Mouse (Mus musculus) limb, embryonic 15.5 days (tissue): ENCODE data around the gene Jsrp1. TPM values are rescaled to one million over a fixed set of nuclear protein-coding genes. Genes with fewer than 3 reads are reported as not detected.
A peak's percentile ranks its signal among the peaks of the same experiment; 100 is the strongest.
"Not testable (repeated sequence)": the region's sequence is repeated elsewhere in the genome, so short reads cannot be mapped to it uniquely, and the experiment has no call there.

Experiments
- ATAC-seq: fragments of 200-750 bp; cut with Nextera tagmentation; 2 replicates; pipeline ENCODE4 v1.8.0; 2017; ENCODE audit warnings: low read depth, moderate TSS enrichment; ENCODE audit not compliant: insufficient number of reproducible peaks, low FRiP score, low TSS enrichment
- H3K27ac ChIP-seq: fragments of 300-500 bp; sonication (generic); 2 replicates; pipeline ENCODE4 v1.5.1; 2015; ENCODE audit warnings: moderate library complexity, mild to moderate bottlenecking, inconsistent platforms
- H3K27me3 ChIP-seq: fragments of 300-500 bp; sonication (generic); 2 replicates; pipeline ENCODE4 v1.6.1; 2015; ENCODE audit warnings: inconsistent platforms
- H3K36me3 ChIP-seq: fragments of 300-500 bp; sonication (generic); 2 replicates; pipeline ENCODE4 v1.6.1; 2015; ENCODE audit warnings: inconsistent platforms
- H3K4me1 ChIP-seq: fragments of 300-500 bp; sonication (generic); 2 replicates; pipeline ENCODE4 v1.6.1; 2015; ENCODE audit warnings: inconsistent platforms
- H3K4me2 ChIP-seq: fragments of 300-500 bp; sonication (generic); 2 replicates; pipeline ENCODE4 v1.6.1; 2015; ENCODE audit warnings: mild to moderate bottlenecking, inconsistent platforms
- H3K4me3 ChIP-seq: fragments of 300-500 bp; sonication (generic); 2 replicates; pipeline ENCODE4 v1.5.1; 2015; ENCODE audit warnings: mild to moderate bottlenecking, inconsistent platforms
- H3K9ac ChIP-seq: fragments of 300-500 bp; sonication (generic); 2 replicates; pipeline ENCODE4 v1.6.1; 2015; ENCODE audit warnings: inconsistent platforms
- H3K9me3 ChIP-seq: fragments of 300-500 bp; sonication (generic); 2 replicates; pipeline ENCODE4 v1.6.1; 2016; ENCODE audit warnings: inconsistent platforms
- WGBS: fragments of 180-500 bp; shearing (Covaris S2); methylation state at CpG from one replicate; pipeline ENCODE4 v1.1.7; 2015; 5-methylcytosine and 5-hydroxymethylcytosine counted together
- polyA plus RNA-seq: library from polyadenylated mRNA; unstranded; fragments of >200 nt; fragmentation: Nextera tagmentation; extraction: Ambion mirVana; gene quantifications from 2 replicates; pipeline ENCODE4 v1.2.1, GENCODE M21; 2015

The Jsrp1 gene
- polyA plus RNA-seq, 1 experiment from 2014 or later: 7.5 TPM

GRCm38 (mm10) chr10:80829359-80830278 is 16.3 kb upstream of the Jsrp1 start:
- no peak for ATAC-seq
- Histone ChIP-seq H3K9ac (no peak overlapping the region), H3K4me2 (no peak overlapping the region), H3K36me3 (peaks cover 20% of the 10 kb centered on the region), H3K4me1 (peaks cover 37% of the 10 kb centered on the region), H3K9me3 (no peaks in the 10 kb centered on the region), H3K27ac (no peak overlapping the region), H3K4me3 (no peak overlapping the region), H3K27me3 (peaks cover 19% of the 10 kb centered on the region)
- 67% methylated on average over 1 of the region's 1 CpGs for WGBS

DNA sequence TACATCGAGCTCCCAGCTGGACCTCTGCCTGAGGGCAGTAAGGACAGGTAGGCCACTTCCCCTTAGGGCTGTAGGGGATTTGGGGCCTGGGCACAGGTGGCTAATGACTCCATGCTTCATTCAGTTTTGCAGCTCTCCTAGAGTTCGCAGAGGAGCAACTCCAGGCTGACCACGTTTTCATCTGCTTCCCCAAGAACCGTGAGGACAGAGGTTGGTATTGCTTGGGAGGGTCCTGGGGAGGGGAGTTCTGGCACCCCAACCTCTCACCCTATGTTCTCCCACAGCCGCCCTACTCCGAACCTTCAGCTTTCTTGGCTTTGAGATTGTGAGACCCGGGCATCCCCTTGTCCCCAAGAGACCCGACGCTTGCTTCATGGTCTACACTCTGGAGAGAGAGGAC is 15.3 kb upstream of the Jsrp1 start:
- 73% methylated on average over 9 of the region's 9 CpGs for WGBS
- H3K4me1 ChIP-seq: peaks cover 37% of the 10 kb centered on the region
- not testable (repeated sequence) for H3K9ac ChIP-seq, ATAC-seq, H3K9me3 ChIP-seq, H3K27me3 ChIP-seq, H3K27ac ChIP-seq
- H3K4me3 ChIP-seq: peak overlapping the region; percentile 74; the same call in 1 of the 2 replicates
- H3K36me3 ChIP-seq: peaks cover 20% of the 10 kb centered on the region
- H3K4me2 ChIP-seq: peak overlapping the region; percentile 91; the same call in 1 of the 2 replicates

DNA sequence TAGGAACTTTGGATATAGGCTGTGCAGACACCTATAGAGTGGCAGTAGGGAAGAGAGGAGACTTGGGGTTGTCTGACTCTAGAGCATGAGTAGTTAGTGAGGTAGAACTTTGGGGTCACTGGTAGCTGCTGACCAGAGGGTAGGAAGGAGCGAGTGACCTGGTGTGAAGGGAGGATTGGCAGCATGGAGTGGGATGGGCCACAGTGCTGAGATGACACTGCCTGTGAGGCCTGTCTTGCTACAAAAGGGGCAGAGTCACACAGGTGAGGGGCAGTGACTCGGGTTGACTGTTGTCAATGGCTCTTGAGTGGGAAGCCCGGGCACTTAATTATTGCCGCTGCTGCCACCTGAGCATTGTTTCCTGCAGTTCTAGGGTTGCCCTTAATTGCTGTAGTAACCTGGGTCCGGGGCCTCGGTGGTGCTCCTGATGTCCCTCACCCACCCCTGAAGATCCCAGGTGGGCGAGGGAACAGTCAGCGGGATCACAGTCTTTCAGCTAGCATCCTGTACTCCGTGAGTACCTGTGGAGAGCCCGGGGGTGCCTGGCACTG is 14.6 kb upstream of the Jsrp1 start:
- H3K36me3 ChIP-seq: peaks cover 20% of the 10 kb centered on the region
- H3K4me2 ChIP-seq: peak overlapping the region; percentile 91
- H3K9me3 ChIP-seq: no peaks in the 10 kb centered on the region
- peak overlapping the region; percentile 94; the same call in 1 of the 2 replicates for H3K9ac ChIP-seq
- no peak overlapping the region for H3K27ac ChIP-seq
- peak overlapping the region; percentile 74 for H3K4me3 ChIP-seq
- no peak for ATAC-seq
- H3K4me1 ChIP-seq: peaks cover 37% of the 10 kb centered on the region
- WGBS: 73% methylated on average over 10 of the region's 10 CpGs
- peaks cover 2% of the 10 kb centered on the region; the same call in 1 of the 2 replicates for H3K27me3 ChIP-seq

DNA sequence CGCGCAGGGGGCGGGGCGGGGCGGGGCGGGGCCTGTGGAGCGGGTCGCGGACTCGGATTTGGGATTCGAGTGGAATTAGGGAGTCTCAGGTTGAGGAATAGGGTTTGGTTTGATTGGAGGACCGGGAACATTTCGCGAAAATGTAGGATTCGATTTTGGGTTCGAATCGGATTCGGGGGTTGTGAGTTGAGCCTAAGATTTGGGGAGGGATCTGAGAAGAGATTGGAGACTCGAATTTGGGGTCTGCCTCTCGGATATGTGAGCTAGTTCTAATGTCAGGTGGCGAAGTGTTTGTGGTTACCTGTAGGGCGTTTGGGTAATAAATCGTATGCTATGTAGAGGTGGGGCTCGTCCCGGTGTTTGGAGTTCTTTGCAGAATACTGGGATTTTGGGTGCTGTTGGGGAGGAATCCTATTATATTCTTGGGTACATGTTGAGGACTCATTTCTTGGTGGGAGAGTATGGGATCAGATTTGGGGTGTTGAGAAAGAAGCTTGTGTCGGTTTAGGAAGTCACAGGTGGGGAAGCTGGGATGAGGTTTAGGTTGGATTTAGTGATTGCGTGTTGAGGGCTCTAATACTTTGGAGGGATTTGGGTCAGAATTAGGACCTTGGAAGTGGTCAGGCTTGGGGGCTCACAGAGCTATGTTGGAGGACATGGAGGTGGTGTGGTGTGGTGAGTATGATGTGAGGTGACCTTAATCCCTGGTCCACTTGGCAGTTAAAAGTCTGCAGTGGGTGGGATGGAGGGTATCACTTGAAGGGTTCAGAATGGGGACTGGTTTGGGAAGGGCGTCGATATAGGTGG is 14.0 kb upstream of the Jsrp1 start:
- H3K9ac ChIP-seq: peak overlapping the region; percentile 94
- H3K4me3 ChIP-seq: peak overlapping the region; percentile 74
- no peaks in the 10 kb centered on the region for H3K27me3 ChIP-seq
- WGBS: 6% methylated on average over 28 of the region's 29 CpGs
- peak overlapping the region; percentile 91 for H3K4me2 ChIP-seq
- peak overlapping the region; percentile 88 for H3K27ac ChIP-seq
- peaks cover 20% of the 10 kb centered on the region for H3K36me3 ChIP-seq
- ATAC-seq: no peak
- H3K4me1 ChIP-seq: peaks cover 37% of the 10 kb centered on the region
- no peaks in the 10 kb centered on the region for H3K9me3 ChIP-seq

- H3K4me2 ChIP-seq: peak within 1 kb of the TSS; percentile 91
- peak within 1 kb of the TSS; percentile 94 for H3K9ac ChIP-seq
- peaks cover 20% of the 10 kb centered on the region for H3K36me3 ChIP-seq
- under 1% methylated on average over 80 of the region's 82 CpGs for WGBS
- no peaks in the 10 kb centered on the region for H3K27me3 ChIP-seq
- H3K4me1 ChIP-seq: peaks cover 35% of the 10 kb centered on the region
- ATAC-seq: peak; percentile 97
- H3K9me3 ChIP-seq: no peaks in the 10 kb centered on the region
- peak within 1 kb of the TSS; percentile 88 for H3K27ac ChIP-seq
- H3K4me3 ChIP-seq: peak within 1 kb of the TSS; percentile 74
These were observed 13.1 kb upstream of the Jsrp1 start, which contains the start of gene Oaz1 for GRCm38 (mm10) chr10:80826151-80827062. TSS of gene Oaz1 (plus strand) at chr10:80826656.

GRCm38 (mm10) chr10:80824827-80825226 is 11.5 kb upstream of the Jsrp1 start:
- no peaks in the 10 kb centered on the region for H3K9me3 ChIP-seq

GRCm38 (mm10) chr10:80823847-80824643 is 10.7 kb upstream of the Jsrp1 start:
- Histone ChIP-seq H3K4me2 (no peak overlapping the region), H3K9me3 (no peaks in the 10 kb centered on the region), H3K36me3 (peaks cover 4% of the 10 kb centered on the region), H3K9ac (no peak overlapping the region), H3K27me3 (no peaks in the 10 kb centered on the region), H3K4me1 (peaks cover 13% of the 10 kb centered on the region), H3K4me3 (no peak overlapping the region), H3K27ac (no peak overlapping the region)
- ATAC-seq: no peak
- WGBS: 65% methylated on average over 8 of the region's 8 CpGs

More at GRCm38 (mm10) chr10:80824827-80825226, 11.5 kb upstream of the Jsrp1 start:
- H3K27ac ChIP-seq: no peak overlapping the region
- H3K4me2 ChIP-seq: no peak overlapping the region
- WGBS: 73% methylated on average over 2 of the region's 2 CpGs
- no peak for ATAC-seq
- H3K4me1 ChIP-seq: peaks cover 20% of the 10 kb centered on the region
- no peak overlapping the region for H3K4me3 ChIP-seq
- no peak overlapping the region for H3K9ac ChIP-seq
- H3K27me3 ChIP-seq: no peaks in the 10 kb centered on the region
- H3K36me3 ChIP-seq: peaks cover 11% of the 10 kb centered on the region

DNA sequence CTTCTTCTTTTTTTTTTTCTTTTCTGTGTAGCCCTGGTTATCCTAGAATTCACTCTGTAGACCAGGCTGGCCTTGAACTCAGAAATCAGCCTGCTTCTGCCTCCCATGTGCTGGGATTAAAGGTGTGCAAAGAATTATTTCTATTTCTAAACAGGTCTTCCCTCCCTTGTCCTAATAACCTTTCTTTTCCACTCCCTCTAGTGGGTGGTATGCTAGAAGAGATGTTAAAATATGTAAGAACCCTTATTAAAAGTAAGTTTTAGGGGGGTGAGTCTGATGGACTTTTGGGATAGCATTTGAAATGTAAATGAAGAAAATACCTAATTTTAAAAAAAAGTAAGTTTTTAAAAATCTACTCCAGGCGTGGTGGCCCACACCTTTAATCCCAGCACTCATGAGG is 10.0 kb upstream of the Jsrp1 start:
- Histone ChIP-seq H3K4me3 (no peak overlapping the region), H3K27me3 (no peaks in the 10 kb centered on the region), H3K36me3 (no peaks in the 10 kb centered on the region), H3K4me2 (no peak overlapping the region), H3K27ac (no peak overlapping the region), H3K9me3 (no peaks in the 10 kb centered on the region), H3K4me1 (peaks cover 9% of the 10 kb centered on the region), H3K9ac (no peak overlapping the region)
- 79% methylated on average over 1 of the region's 1 CpGs for WGBS
- no peak for ATAC-seq

DNA sequence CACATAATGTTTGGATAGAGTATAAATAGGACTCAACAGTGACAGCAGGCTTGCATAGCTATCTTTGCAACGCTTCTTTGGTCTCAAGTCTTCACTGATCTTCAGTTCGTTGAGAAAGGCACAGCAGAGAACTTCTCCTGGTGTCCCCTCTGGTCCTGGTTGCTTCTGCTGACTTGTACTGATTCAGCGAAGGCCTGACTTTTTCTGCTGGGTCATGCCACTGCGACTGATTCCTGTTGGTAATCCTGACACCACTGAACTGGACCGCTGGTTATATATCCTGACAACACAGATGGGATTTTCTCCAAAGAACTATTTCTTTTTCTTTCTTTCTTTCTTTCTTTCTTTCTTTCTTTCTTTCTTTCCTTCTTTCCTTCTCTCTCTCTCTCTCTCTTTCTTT is 9.2 kb upstream of the Jsrp1 start:
- no peak for ATAC-seq
- H3K9ac ChIP-seq: no peak overlapping the region
- no peak overlapping the region for H3K27ac ChIP-seq
- H3K4me1 ChIP-seq: peaks cover 1% of the 10 kb centered on the region; the same call in 1 of the 2 replicates
- WGBS: 88% methylated on average over 5 of the region's 5 CpGs
- H3K4me2 ChIP-seq: no peak overlapping the region
- H3K27me3 ChIP-seq: no peaks in the 10 kb centered on the region
- no peaks in the 10 kb centered on the region for H3K9me3 ChIP-seq
- no peak overlapping the region for H3K4me3 ChIP-seq
- no peaks in the 10 kb centered on the region for H3K36me3 ChIP-seq

GRCm38 (mm10) chr10:80821991-80822390 is 8.7 kb upstream of the Jsrp1 start:
- Histone ChIP-seq H3K4me3 (no peak overlapping the region), H3K9me3 (no peaks in the 10 kb centered on the region), H3K27me3 (no peaks in the 10 kb centered on the region), H3K36me3 (no peaks in the 10 kb centered on the region), H3K27ac (no peak overlapping the region), H3K4me1 (no peaks in the 10 kb centered on the region), H3K4me2 (no peak overlapping the region), H3K9ac (no peak overlapping the region)
- WGBS: 43% methylated on average over 2 of the region's 2 CpGs
- ATAC-seq: no peak
